Mouse (Mus musculus) frontal cortex, postnatal 10 days (tissue): ENCODE measurements around the gene Rsbn1.

ENCODE experiments used
- DNase-seq, 2 experiments: peaks; one replicate each; pipeline ENCODE4 v3.0.0; 2022; ENCODE audit warnings: low spot score in 2 of 2, mixed read lengths in 1 of 2

The Rsbn1 gene

GRCm38 (mm10) chr3:103948666-103949065, 34.7 kb downstream of the Rsbn1 start:
- no peak for DNase-seq

GRCm38 (mm10) chr3:103960622-103961021, 46.7 kb downstream of the Rsbn1 start:
- DNase-seq, result no peak

- no peak for DNase-seq
Measured at GRCm38 (mm10) chr3:103967231-103967630, 53.3 kb downstream of the Rsbn1 start.

DNA sequence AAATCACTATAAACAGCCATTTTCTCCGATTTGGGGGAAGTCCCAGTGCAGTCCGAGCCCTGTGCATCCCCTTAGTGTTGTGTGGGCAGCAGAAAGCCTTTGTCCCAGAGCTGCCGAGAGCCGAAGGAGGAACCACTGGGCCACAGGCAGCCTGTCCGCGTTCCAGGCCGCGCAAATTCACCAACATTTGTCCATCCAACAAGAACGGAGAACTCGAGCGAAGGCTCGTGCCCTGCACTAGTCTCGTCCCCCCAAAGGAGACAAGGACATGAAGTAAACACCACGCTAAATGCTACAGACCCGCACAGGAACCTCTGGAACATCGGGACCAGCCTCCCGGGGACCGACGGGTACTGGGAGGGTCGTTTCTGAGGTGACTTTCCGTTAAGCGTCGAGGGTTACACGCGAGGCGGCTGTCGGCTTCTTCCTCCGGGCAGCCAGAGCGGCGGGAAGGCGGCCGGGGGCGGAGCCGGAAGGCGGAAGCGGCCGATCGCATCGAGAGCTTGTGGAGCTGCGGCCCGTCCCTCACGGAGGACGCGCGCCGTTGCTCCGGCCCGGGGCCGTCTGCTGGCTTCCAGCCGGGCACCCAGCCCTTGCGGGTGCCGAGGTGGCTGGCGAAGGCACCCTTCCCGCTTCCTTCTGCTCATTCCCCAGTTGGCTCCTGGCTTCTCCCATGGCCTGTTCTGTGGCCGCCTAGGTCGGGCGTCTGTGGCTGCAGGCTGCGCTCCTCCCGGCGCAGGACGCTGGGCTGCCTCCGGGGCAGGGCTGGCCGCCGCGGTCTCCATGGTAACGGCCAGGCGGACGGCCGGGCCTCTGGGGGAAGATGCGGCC, 54.2 kb downstream of the Rsbn1 start, which contains the start of gene Phtf1:
Gene Phtf1, plus strand, starts transcription at position 250 of the 831 bp plus-strand sequence.
- peak; percentile 75 to 84 for DNase-seq

DNA sequence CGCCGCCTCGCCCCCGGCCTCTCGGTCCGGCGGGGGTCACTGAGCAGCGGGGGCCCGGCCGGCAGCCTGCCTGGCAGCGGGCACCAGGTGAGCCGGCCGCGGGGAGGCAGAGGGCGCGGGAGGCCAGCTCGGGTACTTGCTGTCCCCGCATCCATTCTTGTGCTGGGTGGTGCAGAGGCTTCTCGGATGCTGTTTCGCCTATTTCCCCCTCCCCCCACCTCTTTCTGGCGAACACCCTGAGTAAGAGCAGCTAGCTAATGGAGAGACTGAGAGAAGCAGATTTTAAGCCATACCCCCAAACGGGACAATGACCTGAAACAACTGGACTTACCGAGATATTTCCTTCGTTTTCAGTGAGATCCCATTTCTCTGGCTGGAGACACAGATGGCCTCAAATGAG, 54.8 kb downstream of the Rsbn1 start:
- peak in 1 of 2 experiments; percentile 64 for DNase-seq

DNA sequence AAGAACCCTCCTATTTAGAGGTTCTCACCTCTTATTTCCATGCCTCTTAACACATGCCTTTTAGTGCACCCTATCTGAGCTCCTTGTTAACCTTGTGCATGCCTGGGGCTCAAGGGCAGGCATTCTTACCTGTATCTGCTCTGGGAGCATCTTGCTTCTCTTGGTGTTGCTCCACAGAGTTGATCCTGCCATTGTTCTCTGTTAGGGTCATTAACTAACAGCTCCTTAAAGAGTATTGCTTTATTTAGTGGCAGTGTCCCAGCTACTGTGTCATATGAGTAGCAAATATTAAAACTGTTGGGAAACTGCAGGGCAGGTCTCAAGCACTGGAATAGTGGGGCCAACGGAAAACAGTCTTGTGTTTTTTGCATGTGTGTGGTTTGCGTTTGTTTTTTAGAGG, 57.2 kb downstream of the Rsbn1 start:
- no peak for DNase-seq

DNA sequence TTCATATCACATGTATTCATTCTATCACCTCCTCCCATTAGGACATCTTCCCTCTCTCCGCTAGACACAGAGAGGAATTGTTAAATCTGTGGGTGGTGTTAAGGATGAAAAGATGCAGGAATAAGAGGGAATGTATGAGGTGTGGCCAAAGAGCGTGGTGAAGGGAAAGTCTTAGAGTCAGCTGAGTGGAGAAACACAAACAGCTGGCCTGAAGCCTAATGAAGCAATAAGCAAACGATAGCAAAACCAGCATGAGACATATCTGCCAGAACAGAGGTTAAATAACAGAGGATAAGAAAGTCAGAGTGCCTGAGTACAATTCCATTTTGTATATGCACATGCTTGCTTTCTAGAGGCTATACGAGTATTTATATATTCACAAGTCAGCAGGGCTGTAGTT, 70.6 kb downstream of the Rsbn1 start:
- DNase-seq, result no peak

DNA sequence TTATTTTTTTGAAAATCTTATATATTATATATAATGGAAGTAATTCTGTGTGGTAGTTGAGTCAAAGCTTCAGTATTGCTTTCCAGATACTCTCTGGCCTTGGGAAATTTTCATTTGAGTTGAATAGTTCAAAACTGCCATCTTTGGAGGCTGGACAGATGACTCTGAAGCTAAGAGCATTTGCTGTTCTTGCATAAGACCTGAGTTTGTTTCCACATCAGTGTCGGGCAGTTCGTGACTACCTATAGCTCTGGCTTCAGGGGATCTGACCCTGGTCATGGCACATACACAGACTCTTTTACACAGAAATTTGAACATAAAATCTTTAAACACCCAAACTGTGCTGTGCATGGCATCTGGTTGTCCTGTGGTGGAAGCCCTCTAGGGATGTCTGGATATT, 71.3 kb downstream of the Rsbn1 start:
- DNase-seq, result no peak

- DNase-seq, result no peak
Measured at GRCm38 (mm10) chr3:103987831-103988432, 74.0 kb downstream of the Rsbn1 start.

DNA sequence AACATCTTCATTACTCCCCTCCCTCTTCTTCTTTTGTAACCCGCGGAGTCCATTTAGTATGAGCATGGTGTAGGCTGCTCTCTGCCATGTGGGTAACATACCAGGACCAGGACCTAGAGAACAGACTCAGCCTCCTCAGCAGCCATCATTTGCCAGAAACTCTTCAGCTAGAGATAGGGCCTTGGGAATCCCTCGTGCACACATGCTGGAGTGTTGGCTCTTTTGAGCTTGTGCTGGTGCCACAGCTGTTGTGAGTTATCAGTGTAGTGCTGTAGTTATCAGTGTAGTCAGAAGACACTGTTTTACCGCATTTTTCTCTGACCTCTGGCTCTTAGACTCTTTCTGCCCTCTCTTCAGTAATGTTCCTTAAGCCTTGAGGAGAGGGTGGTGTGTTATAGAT, 75.4 kb downstream of the Rsbn1 start:
- DNase-seq, result no peak

- DNase-seq, result no peak
Measured at GRCm38 (mm10) chr3:103991271-103991670, 77.4 kb downstream of the Rsbn1 start.

DNA sequence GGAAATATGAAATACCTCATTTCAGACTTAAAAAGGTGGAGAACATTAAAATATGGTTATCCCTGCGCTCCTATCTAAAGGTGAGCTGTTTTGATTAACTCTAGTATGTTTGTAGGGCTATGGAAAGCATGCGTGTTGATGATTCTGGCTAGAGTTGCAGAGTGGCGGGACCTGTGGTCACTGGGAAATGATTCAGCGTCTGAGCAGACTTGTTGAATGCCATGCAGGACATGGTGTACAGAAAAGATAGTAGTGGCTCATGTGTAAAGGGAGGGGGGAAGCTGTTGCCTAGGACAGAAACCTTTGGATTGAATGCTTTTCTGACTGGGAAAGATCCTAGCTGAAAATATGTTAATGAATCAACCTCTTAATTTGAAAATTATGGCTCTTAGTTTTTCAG, 84.8 kb downstream of the Rsbn1 start:
- DNase-seq, result no peak

GRCm38 (mm10) chr3:104006896-104007466, 93.1 kb downstream of the Rsbn1 start:
- DNase-seq, result no peak

- DNase-seq, result peak; percentile 31 to 32
Measured at GRCm38 (mm10) chr3:104007479-104007878, 93.6 kb downstream of the Rsbn1 start.

DNA sequence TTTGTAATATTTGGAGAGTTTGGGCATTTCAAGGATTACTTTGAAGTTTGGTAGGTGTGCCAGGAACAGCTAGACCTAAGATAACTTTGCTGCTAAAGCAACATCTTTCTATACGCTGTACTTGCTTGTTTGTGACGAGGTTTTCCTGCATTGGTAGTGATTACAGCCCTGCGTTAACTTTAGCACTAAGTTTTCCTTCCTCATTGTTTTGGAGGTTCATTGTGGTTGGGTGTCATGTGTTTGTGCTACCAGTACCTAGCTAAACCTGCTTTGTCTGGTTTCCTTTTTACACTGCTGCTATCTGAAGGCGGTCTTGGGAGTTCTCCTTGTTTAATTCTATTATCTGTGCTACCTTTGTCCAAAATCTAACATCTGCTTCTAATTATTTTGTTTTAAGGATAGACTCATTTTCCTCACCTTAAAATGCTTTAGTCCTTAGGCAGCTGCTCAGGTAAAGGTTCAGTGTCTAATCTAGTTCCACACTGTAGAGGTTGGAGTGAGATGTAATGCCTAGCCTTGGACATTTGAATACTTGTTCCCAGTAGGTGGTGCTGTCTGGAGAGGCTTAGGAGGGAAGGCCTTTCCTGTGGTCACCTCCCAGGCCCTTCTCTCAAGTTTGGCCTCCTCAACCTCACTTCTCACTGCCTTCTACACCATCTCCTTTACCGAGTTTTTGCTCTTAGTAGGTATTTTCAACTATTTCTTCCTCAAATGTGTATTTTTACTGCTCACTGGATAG, 96.2 kb downstream of the Rsbn1 start:
- DNase-seq, result no peak

GRCm38 (mm10) chr3:104011972-104012371, 98.1 kb downstream of the Rsbn1 start:
- no peak for DNase-seq
